Mouse (Mus musculus): ENCODE measurements around the gene Zdhhc24. TPM values are rescaled to one million over a fixed set of nuclear protein-coding genes. Genes with fewer than 3 reads are reported as not detected.
A peak's percentile ranks its signal among the peaks of the same experiment; 100 is the strongest.

Zdhhc24 gene
- polyA plus RNA-seq, 1 experiment from 2014 or later, result 17.1 TPM

DNA sequence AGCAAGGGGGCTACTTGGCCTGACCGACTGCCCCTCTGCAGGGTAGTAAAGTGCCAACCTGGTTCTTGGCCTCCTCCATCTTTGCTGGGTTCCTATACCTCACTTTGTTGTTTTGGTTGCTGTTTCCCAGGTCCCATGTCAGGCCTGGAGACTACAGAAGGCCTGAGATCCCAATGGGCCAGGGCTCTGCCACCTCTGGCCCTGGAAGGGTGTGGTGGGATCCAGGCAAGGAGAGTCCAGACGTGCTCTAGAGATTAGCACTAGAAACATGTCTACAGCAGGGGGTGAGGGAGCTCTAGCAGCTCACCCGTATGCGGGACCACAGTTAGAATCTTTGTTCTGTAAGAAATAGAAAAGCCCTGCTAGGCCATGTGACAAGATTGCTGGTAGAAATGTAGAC, 5.5 kb downstream of the Zdhhc24 start:
- peaks cover 5% of the 10 kb centered on the region for H3K4me1 ChIP-seq
- no peaks in the 10 kb centered on the region for H3K9me3 ChIP-seq (replicated peaks)
- no peak overlapping the region for H3K27ac ChIP-seq
- ATAC-seq, result no peak
- no peak overlapping the region for H3K4me3 ChIP-seq
- 84% methylated on average over 4 of the region's 4 CpGs for WGBS
- no peak overlapping the region for H3K4me2 ChIP-seq
- H3K27me3 ChIP-seq, result no peaks in the 10 kb centered on the region
- H3K9ac ChIP-seq, result no peak overlapping the region
- H3K36me3 ChIP-seq (ENCODE audit: poor library complexity, severe bottlenecking), result peaks cover 12% of the 10 kb centered on the region

DNA sequence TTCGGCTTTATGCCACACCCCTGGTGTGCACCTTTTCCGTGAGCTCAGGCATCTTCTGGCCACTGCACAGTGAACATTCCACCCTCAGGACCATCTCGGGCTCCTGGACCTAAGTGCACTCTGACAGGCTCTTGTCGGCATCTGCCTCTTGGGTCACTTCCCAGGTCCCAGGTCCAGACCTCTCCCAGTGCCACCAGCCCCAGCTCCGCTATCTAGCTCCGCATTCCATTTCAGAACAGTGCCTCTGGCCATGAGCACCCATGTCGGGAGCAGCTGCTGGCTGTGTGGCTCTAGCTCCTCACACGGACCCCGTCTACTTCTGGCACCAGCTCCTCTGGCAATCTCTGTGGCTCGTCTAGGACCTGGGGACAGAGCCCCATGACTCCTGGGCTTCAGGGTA, 11.3 kb downstream of the Zdhhc24 start:
- 87% methylated on average over 10 of the region's 10 CpGs for WGBS
- Histone ChIP-seq H3K9me3 (replicated peaks) (no peaks in the 10 kb centered on the region), H3K9ac (no peak overlapping the region), H3K4me1 (no peaks in the 10 kb centered on the region), H3K4me2 (no peak overlapping the region), H3K4me3 (no peak overlapping the region), H3K36me3 (ENCODE audit: poor library complexity, severe bottlenecking) (peaks cover 46% of the 10 kb centered on the region), H3K27me3 (no peaks in the 10 kb centered on the region), H3K27ac (no peak overlapping the region)
- no peak for ATAC-seq

DNA sequence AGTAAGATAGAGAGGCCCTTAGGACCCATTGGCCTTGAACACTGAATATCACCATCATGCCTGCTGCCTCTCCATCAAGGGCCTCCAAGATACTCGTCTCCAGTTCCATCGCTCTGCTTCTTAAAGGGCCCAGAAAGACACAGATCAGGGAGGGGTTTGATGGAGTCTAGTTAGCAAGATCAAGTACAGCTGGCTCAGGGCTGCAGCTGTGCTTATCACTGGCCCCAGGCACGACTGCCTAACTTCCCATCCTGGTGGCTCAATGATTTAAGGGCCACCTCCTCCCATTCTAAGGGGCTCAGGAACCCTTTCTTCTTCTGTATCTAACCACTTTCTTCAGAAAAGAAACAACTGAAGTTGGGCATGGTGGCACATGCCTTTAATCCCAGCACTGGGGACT, 13.3 kb downstream of the Zdhhc24 start:
- H3K36me3 ChIP-seq (ENCODE audit: poor library complexity, severe bottlenecking), result peaks cover 49% of the 10 kb centered on the region
- H3K27me3 ChIP-seq, result no peaks in the 10 kb centered on the region
- 81% methylated on average over 3 of the region's 3 CpGs for WGBS
- ATAC-seq, result no peak
- H3K4me1 ChIP-seq, result no peaks in the 10 kb centered on the region
- H3K9ac ChIP-seq, result no peak overlapping the region
- H3K4me3 ChIP-seq, result no peak overlapping the region
- H3K27ac ChIP-seq, result no peak overlapping the region
- no peak overlapping the region for H3K4me2 ChIP-seq
- H3K9me3 ChIP-seq (replicated peaks), result no peaks in the 10 kb centered on the region

DNA sequence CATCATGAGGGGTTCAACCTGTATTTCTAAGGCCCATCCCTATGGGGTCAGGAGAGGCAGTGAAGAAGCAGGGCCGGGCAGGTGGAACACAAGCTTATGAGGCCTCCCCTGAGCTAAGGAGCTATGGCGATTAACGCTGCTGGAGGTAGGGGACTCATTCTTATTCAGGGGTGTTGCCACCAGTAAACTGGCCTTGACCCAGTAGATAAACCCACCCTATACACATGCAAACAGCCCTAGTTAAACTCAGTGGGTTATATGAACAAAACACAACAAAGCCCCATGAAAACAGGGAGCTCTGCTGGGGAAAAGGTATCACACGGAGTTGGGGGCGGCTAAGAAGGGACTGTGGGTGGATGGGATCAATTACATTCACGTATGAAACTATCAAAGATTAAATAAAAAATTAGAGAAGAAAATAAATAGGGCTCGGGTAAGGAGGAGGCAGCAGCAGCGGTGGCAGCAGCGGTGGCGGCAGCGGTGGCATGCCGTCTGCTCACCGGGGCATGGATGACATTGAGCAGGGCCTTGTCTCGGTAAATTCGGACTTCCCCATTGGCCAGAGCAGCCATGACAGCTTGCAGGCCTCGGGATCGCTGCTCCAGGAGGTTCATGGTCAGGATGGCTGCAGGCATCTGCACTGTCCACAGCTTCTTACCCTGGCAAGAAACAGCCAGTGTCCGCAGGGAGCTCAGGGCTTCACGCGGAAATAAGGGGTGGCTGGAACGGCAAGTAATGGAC, 18.5 kb downstream of the Zdhhc24 start:
- Histone ChIP-seq H3K9me3 (replicated peaks) (no peaks in the 10 kb centered on the region), H3K27me3 (no peaks in the 10 kb centered on the region), H3K4me1 (no peaks in the 10 kb centered on the region), H3K4me2 (no peak overlapping the region), H3K9ac (no peak overlapping the region), H3K4me3 (no peak overlapping the region), H3K27ac (no peak overlapping the region), H3K36me3 (ENCODE audit: poor library complexity, severe bottlenecking) (peaks cover 58% of the 10 kb centered on the region)
- ATAC-seq, result no peak
- WGBS, result 52% methylated on average over 21 of the region's 21 CpGs

DNA sequence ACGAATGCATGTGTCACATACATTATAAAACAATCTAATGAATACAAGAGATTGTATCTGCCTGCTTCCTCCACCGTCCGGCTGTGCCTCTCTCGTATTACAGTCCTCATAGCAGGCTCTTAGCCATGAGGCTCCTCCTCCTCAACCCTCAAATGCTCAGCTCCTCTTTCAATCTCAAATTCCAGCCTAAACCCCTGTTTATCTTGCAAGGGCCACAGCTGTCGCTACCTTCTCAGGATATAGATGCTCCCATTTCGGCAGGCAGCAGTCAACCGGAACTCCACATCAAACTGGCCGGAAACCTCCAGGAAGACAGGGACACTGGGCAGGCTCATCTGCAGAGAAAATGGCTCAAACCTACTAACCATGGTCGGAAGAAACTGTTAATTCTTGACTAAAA, 20.5 kb downstream of the Zdhhc24 start:
- H3K9me3 ChIP-seq (replicated peaks), result no peaks in the 10 kb centered on the region
- H3K4me1 ChIP-seq, result no peaks in the 10 kb centered on the region
- H3K36me3 ChIP-seq (ENCODE audit: poor library complexity, severe bottlenecking), result peaks cover 60% of the 10 kb centered on the region
- no peak for ATAC-seq
- H3K4me3 ChIP-seq, result no peak overlapping the region
- 91% methylated on average over 9 of the region's 9 CpGs for WGBS
- H3K9ac ChIP-seq, result no peak overlapping the region
- H3K27ac ChIP-seq, result no peak overlapping the region
- H3K4me2 ChIP-seq, result no peak overlapping the region
- no peaks in the 10 kb centered on the region for H3K27me3 ChIP-seq

DNA sequence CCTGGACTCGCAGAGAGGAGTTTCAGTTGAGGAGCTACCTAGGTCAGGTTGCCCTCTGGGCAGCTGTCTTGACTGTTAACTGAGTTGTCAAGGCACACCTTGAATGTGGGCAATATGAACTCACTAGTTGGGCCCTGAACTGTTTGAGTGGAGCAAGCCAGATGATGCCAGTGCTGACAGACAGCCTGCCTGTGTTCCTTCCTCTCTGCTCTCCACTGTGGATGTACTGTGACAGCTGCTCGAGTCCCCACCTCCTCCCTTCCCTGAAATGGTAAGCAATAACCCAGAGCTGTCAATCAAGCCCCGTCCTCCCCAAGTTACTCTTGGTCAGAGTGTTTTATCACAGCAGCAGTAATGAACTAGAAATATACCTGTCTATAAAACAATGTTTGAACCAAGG, 21.4 kb downstream of the Zdhhc24 start:
- Histone ChIP-seq H3K9me3 (replicated peaks) (no peaks in the 10 kb centered on the region), H3K4me3 (no peak overlapping the region), H3K36me3 (ENCODE audit: poor library complexity, severe bottlenecking) (peaks cover 57% of the 10 kb centered on the region), H3K27ac (no peak overlapping the region), H3K27me3 (no peaks in the 10 kb centered on the region), H3K9ac (no peak overlapping the region), H3K4me1 (0 out of 2 replicates have a peak, but pooled peaks cover under 1% of the 10 kb centered on the region), H3K4me2 (no peak overlapping the region)
- 77% methylated on average over 3 of the region's 3 CpGs for WGBS
- no peak for ATAC-seq

DNA sequence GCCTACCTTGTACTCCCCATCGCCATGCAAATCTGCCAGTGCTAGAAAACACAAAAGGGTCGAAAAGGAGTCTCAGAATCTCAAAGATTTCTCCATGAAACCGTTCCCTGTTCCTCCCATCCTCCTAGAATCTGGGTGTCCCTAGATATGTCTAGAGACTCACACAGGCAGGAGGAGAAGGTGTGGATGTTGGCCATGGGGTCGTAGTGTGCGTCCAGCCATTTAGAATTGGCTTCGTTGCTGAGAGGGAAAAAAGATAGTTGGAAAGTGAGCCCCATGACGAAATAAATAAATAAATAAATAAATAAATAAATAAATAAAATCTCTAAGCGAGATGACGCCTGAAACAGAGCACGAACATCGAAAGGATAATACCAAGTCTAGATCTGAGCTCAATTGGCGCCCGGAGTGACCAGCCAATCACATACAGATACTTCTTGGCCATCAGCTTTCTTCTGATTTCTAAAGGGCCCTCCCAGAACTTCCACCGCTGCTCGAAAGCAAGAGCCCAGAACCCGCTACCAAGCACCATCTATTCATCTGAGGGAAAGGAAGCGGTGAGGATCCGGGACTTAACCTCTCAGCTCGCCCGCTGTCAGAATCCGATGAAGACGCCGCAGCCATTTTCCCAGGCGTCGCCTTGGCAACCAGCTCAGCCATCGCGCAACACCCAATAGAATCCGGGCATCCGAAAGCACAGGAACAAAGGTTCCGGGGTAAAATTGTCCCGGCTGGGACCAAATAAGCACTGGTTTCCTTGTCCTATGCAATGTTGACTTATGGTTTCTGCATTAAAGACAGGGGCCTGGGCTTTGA, 27.7 kb downstream of the Zdhhc24 start, which contains the start of gene Bbs1:
Gene Bbs1, minus strand, starts transcription at position 650 of the 816 bp plus-strand sequence.
- Histone ChIP-seq H3K36me3 (ENCODE audit: poor library complexity, severe bottlenecking) (peaks cover 60% of the 10 kb centered on the region), H3K4me2 (peak within 1 kb of the TSS; percentile 76), H3K4me3 (peak within 1 kb of the TSS; percentile 63), H3K27ac (peak within 1 kb of the TSS; percentile 37), H3K27me3 (no peaks in the 10 kb centered on the region), H3K9ac (peak within 1 kb of the TSS; percentile 74), H3K9me3 (replicated peaks) (no peaks in the 10 kb centered on the region), H3K4me1 (peaks cover 16% of the 10 kb centered on the region)
- 7% methylated on average over 31 of the region's 31 CpGs for WGBS
- ATAC-seq, result peak; percentile 88

DNA sequence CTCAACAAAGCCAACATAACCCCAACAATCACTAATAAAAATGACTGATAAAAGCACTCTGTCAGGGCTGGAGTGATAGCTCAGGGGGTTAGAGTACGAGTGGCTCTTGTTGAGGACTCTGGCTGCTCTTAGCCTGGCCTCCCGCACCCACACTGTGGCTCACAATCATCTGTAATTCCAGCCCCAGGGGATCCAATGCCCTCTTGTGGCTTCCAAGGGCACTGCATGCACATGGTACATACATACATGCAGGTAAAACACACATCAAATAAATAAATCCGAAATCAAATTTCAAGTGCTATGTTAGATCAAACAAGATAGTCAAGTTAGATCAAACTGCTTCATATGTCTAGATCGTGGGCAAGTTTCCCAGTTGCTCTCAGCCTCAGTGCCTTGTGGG, 29.6 kb downstream of the Zdhhc24 start:
- Histone ChIP-seq H3K4me1 (peaks cover 16% of the 10 kb centered on the region), H3K36me3 (ENCODE audit: poor library complexity, severe bottlenecking) (peaks cover 69% of the 10 kb centered on the region), H3K9ac (no peak overlapping the region), H3K9me3 (replicated peaks) (no peaks in the 10 kb centered on the region), H3K27me3 (no peaks in the 10 kb centered on the region), H3K4me3 (no peak overlapping the region), H3K4me2 (no peak overlapping the region), H3K27ac (no peak overlapping the region)
- WGBS, result 84% methylated on average over 4 of the region's 4 CpGs
- no peak for ATAC-seq

DNA sequence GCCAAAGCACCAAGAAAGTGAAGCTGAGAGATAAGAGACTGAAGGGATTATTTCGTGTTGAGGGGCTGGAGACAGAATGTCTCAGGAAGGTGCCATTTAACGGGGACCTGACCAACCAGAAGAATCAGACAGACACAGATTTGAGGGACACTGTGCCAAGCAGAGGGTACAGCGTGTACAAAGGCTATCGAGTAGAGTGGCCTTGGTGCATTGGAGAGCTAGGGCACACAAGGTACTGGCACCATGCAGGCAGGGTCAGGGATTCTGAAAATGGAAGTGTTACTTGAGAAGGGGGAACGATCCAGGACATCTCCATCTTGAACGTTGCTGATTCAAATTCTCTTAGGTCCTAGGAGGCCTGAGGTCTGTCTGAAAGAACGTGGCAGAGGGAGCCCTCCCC, 30.9 kb downstream of the Zdhhc24 start:
- Histone ChIP-seq H3K36me3 (ENCODE audit: poor library complexity, severe bottlenecking) (peaks cover 73% of the 10 kb centered on the region), H3K4me1 (peaks cover 16% of the 10 kb centered on the region), H3K27ac (no peak overlapping the region), H3K4me2 (no peak overlapping the region), H3K9ac (no peak overlapping the region), H3K4me3 (no peak overlapping the region), H3K9me3 (replicated peaks) (no peaks in the 10 kb centered on the region), H3K27me3 (no peaks in the 10 kb centered on the region)
- ATAC-seq, result no peak
- 93% methylated on average over 7 of the region's 7 CpGs for WGBS

DNA sequence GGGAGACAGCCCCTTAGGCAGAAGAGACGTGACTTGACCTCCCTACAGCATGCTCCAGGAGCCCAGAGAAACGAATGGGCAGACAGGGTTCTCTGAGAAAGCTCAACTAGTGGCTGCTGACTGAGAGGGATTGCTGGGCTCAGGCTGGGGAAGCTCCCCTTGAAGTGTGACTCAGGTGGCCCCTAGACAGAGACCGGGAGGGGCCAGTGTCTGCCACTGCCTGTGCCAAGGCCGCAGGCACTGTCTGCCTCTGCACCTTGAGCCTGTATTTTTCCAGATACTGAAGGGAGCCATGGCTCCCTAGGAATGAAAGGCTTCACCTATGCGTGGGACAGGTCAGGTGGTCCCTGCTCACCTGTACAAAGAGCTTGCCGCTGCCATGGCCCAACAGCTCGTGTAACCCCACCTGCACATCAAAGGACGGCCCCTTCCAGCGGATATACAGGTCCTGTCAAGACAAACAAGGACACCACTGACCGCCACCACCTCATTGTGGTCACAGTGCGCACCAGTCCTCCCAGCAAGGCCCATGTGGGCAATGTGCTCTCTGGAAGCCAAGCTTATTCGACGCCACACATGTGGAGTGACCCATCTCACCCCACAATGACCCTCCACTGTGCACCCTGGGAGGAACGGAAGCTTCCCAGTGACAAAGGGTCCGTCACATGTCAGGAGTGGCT, 37.6 kb downstream of the Zdhhc24 start:
- Histone ChIP-seq H3K36me3 (ENCODE audit: poor library complexity, severe bottlenecking) (peaks cover 100% of the 10 kb centered on the region), H3K9ac (no peak overlapping the region), H3K4me3 (no peak overlapping the region), H3K4me2 (no peak overlapping the region), H3K4me1 (no peaks in the 10 kb centered on the region), H3K27me3 (no peaks in the 10 kb centered on the region), H3K27ac (no peak overlapping the region), H3K9me3 (replicated peaks) (no peaks in the 10 kb centered on the region)
- 89% methylated on average over 15 of the region's 15 CpGs for WGBS
- no peak for ATAC-seq

DNA sequence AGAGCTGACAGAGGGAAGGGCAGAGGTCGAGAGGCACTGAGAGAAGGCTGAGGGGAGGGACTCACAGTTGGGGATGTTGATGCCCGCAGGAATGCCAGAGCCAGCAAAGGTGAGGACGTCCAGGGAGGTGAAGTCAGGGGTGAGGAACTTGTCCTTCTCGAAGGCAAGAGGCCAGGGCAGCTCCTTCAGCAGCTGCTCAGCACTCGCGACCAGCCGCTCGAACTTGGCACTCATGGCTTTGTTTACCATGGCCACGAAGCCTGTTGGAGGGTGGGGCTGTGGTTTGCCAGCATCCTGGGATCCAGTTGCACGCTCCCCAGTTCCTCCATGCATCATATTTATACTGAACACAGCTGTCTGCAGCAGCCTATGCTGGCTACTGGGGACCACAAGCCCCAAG, 38.4 kb downstream of the Zdhhc24 start:
- H3K4me1 ChIP-seq, result no peaks in the 10 kb centered on the region
- no peaks in the 10 kb centered on the region for H3K9me3 ChIP-seq (replicated peaks)
- no peak for ATAC-seq
- no peak overlapping the region for H3K27ac ChIP-seq
- H3K27me3 ChIP-seq, result no peaks in the 10 kb centered on the region
- H3K36me3 ChIP-seq (ENCODE audit: poor library complexity, severe bottlenecking), result peaks cover 100% of the 10 kb centered on the region
- no peak overlapping the region for H3K4me3 ChIP-seq
- 91% methylated on average over 10 of the region's 10 CpGs for WGBS
- H3K9ac ChIP-seq, result no peak overlapping the region
- no peak overlapping the region for H3K4me2 ChIP-seq

DNA sequence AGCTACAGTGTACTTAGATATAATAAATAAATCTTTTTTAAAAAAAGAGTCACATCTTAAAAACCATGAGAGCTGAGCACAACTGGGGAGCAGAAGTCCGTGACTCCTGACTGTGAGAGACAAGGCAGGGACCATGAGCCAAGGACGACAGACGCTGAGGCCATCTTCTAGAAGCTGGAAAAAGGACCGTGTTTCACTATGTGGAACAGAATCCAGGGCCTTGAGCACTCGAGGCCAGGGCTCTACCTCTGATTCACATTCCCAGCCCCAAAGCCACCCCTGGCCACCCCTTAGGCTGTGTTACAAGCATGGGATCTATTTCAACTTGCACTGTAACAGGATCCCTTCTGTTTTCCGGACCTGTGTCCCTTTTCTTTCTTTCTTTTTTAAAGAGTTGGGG, 41.2 kb downstream of the Zdhhc24 start:
- WGBS, result 85% methylated on average over 6 of the region's 6 CpGs
- Histone ChIP-seq H3K27me3 (no peaks in the 10 kb centered on the region), H3K9ac (no peak overlapping the region), H3K27ac (no peak overlapping the region), H3K9me3 (replicated peaks) (no peaks in the 10 kb centered on the region), H3K4me3 (no peak overlapping the region), H3K36me3 (ENCODE audit: poor library complexity, severe bottlenecking) (peaks cover 97% of the 10 kb centered on the region), H3K4me1 (no peaks in the 10 kb centered on the region), H3K4me2 (no peak overlapping the region)
- ATAC-seq, result no peak

Data from forebrain, embryonic 13.5 days (tissue).